Mouse (Mus musculus): ENCODE measurements around the gene Secisbp2l. TPM values are rescaled to one million over a fixed set of nuclear protein-coding genes. Genes with fewer than 3 reads are reported as not detected.
A peak's percentile ranks its signal among the peaks of the same experiment; 100 is the strongest.

Gene Secisbp2l
- 10 to 100 TPM; 42.5 to 50.8 TPM for total RNA-seq (2021)
- long read RNA-seq, experiment 1, full-length matches to known transcripts, result 2 of 15 reads
- long read RNA-seq, experiment 1, partial matches to known transcripts, result 3 of 15 reads
- long read RNA-seq, experiment 1, other reads (novel, unspliced or antisense), result 10 of 15 reads
- long read RNA-seq, experiment 2, full-length matches to known transcripts, result 2 of 9 reads
- long read RNA-seq, experiment 2, partial matches to known transcripts, result 3 of 9 reads
- long read RNA-seq, experiment 2, other reads (novel, unspliced or antisense), result 4 of 9 reads

DNA sequence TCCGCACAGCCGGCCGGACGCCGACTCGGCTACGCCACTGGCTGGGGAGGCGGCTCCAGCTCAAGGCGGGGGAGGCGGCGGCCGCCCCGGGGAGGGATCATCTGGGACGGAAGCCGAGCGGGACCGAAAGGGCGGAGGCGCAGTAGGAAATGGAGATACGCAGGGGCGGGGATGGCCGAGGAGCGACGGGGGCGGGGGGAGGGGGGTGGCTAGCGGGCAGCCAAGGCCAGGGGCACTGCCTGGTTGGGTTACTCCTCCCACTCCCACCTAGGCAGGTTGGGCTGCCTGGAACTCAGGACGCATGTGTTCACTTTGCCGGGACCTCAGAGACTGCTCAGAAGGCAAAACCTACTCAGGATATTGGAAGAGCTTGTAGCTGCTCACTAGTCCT, at the start of gene Secisbp2l:
TSS of gene Secisbp2l (minus strand) at position 152 of the 391 bp plus-strand sequence.
- DNase-seq (ENCODE audit: low spot score in 2 of 2), result peak; percentile 96

DNA sequence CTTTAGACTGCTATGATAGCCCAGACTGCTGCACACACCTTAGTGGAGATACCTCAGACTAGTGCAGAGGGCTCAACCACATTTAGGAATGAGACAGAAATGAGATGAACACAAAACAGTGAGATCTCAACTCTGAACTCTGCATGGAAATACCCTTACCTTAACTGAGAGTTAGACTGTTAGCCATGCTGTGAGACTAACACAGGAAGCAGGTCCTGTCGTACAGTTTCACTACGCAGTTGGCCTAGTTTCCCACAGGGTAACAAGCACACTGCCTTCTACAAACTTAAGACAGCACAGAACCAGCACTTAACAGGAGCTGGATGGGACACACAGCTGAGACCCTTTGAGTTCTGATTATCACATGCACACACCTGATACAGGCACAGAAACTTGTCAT, 47.3 kb upstream of the Secisbp2l start:
- no peak for DNase-seq (ENCODE audit: low spot score in 2 of 2)

GRCm38 (mm10) chr2:125827898-125828297, 45.2 kb upstream of the Secisbp2l start:
- no peak for DNase-seq (ENCODE audit: low spot score in 2 of 2)

- no peak for DNase-seq (ENCODE audit: low spot score in 2 of 2)
Measured at GRCm38 (mm10) chr2:125826201-125826600, 43.5 kb upstream of the Secisbp2l start.

GRCm38 (mm10) chr2:125820397-125820796, 37.7 kb upstream of the Secisbp2l start:
- no peak for DNase-seq (ENCODE audit: low spot score in 2 of 2)

GRCm38 (mm10) chr2:125813972-125814595, 31.4 kb upstream of the Secisbp2l start:
- no peak for DNase-seq (ENCODE audit: low spot score in 2 of 2)

DNA sequence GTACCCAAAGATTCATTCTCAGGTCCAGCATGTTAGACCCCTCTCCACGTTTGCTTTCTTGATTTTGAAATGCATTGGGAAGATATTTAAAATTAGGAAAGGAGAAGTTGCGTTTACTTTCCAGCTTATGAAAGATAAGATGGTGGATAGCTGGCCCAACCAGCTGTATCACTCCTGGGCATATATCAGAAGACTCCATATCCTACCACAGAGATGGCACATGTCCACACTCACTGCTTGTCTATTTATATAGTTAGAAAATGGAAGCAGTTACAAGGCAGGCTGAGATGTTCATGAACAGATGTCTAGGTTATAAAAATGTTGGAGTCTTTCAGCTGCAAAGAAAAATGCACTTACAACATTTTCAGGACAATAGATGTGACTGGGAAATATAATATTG, 28.7 kb upstream of the Secisbp2l start:
- DNase-seq (ENCODE audit: low spot score in 2 of 2), result no peak

GRCm38 (mm10) chr2:125809551-125809950, 26.9 kb upstream of the Secisbp2l start:
- DNase-seq (ENCODE audit: low spot score in 2 of 2), result no peak

DNA sequence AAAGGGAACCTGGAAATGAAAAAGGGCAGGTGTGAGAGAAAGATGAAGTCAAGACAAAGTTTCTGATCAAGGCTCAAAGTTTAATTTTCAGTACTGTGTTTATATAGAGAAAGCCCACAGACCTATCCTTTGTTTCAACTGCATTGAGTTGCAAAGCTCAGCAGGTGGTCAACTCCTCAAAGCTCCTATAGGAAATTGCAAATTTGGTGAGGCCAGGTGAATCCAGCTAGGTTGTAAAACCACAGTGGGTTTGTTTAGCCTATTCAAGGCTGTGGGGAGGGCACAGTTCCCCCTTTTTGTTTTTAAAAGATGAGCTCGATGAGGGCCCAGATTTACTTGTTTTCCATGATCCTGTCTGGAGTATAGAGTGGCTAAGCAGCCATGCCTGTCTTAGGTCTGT, 23.2 kb upstream of the Secisbp2l start:
- no peak for DNase-seq (ENCODE audit: low spot score in 2 of 2)

DNA sequence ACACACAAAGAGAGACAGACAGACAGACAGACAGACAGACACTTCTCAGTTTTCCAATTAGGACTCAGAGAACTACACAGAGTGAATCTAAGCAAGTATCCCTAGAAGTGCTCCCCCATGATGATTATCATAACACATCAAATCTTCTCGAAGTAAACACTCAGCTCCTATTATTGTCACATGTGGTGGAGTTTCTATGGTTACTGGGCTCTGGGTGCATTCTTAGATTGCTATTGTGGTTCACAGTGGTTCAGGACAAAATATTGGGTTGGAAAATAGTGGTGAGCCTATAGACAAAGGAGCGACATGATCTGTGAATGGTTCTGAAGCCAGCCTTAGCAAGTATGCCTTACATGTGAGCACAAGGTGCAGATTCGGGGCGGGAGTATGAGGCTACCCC, 19.3 kb upstream of the Secisbp2l start:
- DNase-seq (ENCODE audit: low spot score in 2 of 2), result no peak

DNA sequence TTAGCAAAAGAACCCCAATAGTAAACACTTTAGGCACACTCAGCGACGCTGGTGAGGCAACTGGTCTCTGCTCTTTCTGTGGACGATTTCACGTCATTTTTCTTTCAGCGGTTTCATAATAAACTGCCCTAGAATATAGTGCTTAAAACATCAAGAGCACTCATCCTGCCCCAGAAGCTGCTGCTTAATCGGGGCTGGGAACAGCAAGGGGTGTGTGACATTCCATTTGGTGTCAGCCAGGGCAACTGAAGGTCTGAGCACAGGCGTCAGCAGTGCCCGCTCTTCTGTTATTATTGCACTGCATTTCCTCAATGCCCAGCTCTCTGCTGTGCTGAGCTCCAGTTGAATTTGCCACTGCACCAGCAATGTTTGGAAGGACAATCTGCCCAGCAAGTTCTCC, 18.4 kb upstream of the Secisbp2l start:
- no peak for DNase-seq (ENCODE audit: low spot score in 2 of 2)

DNA sequence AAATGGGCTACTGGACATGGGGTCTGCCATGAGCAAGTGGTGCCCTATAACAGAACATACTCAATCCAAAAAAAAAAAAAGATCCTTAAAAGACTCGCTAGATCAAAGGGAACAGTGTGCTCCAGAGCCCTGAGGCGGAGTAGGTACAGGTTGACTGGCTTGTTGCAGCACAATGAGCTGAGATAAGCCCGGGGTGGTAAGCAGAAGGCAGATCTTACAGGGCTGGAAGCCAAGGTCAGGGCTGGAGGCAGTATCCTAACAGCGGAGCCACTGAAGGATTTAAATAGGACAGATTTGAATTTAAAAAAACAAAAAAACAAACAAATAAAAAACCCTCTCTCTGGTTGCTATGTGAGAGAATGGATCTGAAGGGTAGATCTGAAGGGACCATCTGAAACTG, 17.8 kb upstream of the Secisbp2l start:
- DNase-seq (ENCODE audit: low spot score in 2 of 2), result no peak

DNA sequence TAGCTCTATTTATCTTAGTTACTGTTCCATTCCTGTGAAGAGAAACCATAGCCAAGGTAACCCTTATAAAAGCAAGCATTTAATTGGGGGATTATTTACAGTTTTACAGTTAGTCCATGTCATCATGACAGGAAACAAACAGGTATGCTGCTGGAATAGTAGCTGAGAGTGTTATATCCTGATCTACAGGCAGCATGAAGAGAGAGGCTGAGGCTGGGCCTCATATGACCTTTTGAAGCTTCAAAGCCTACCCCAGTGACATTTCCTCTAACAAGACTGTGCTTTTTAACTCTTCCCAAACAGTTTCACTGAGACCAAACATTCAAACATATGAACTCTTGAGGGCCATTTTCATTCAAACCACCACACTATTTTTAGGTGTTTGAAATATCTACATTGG, 15.2 kb upstream of the Secisbp2l start:
- DNase-seq (ENCODE audit: low spot score in 2 of 2), result no peak

GRCm38 (mm10) chr2:125795118-125795517, 12.4 kb upstream of the Secisbp2l start:
- no peak for DNase-seq (ENCODE audit: low spot score in 2 of 2)

GRCm38 (mm10) chr2:125794166-125794565, 11.5 kb upstream of the Secisbp2l start:
- DNase-seq (ENCODE audit: low spot score in 2 of 2), result no peak

- no peak for DNase-seq (ENCODE audit: low spot score in 2 of 2)
Measured at GRCm38 (mm10) chr2:125792879-125793261, 10.2 kb upstream of the Secisbp2l start.

GRCm38 (mm10) chr2:125792144-125792878, 9.6 kb upstream of the Secisbp2l start:
- DNase-seq (ENCODE audit: low spot score in 2 of 2), result no peak

DNA sequence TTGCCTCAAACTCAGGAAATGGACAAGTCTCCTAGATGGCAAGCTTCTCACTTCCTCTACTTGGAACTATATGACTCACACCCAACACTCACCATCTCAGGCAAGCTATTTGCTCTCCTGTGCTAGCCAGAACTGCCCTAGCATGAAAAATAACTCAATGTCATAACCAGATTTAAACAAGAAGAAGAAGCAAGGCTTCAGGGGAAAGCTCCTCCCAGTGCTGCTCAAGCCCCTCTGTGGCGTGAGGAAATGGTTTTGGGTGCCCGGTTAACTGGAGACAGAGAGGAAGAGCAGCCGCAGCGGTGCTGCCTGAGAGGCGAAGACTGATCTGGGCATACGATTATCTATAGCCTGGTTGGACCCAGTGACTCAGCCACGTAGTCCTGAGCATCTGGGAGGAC, 8.8 kb upstream of the Secisbp2l start:
- no peak for DNase-seq (ENCODE audit: low spot score in 2 of 2)

GRCm38 (mm10) chr2:125790242-125790641, 7.6 kb upstream of the Secisbp2l start:
- no peak for DNase-seq (ENCODE audit: low spot score in 2 of 2)

DNA sequence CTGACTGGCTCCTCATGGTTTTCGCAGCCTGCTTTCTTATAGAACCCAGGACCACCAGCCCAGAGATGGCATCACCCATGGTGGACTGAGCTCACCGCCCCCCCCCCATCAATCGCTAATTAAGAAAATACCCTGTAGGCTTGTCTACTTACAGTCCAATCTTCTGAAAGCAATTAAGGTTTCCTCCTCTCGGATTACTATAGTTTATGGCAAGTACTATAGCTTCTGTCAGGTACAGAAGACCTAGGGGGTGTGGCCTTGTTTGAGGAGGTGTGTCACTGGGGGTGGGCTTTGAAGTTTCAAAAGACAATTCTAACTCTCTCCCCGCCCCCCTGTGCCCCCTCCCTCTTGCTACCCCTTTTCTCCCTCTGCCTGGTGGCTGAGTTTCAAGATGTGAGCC, 6.6 kb upstream of the Secisbp2l start:
- DNase-seq (ENCODE audit: low spot score in 2 of 2), result no peak

DNA sequence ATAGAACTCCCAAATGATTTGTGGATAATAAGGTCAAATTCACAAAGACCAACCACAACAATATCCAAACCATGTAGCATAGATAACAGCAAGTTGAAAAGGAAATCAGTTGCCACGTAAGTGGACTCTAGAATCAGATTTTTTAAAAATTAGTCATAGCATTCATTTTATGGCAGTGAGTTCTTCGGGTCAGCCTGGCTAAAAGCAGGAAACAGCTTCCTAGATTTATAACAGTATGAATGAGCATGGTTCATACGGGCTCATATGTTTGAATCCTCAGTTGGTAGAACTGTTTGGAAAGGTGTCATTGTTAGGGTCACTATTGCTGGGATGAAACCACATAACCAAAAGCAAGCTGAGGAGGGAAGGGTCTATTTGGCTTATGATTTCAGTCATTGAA, 6.1 kb upstream of the Secisbp2l start:
- DNase-seq (ENCODE audit: low spot score in 2 of 2), result no peak

GRCm38 (mm10) chr2:125788351-125788750, 5.7 kb upstream of the Secisbp2l start:
- DNase-seq (ENCODE audit: low spot score in 2 of 2), result no peak

Measured in gastrocnemius, postnatal 4 days (tissue).